Mouse (Mus musculus) gastrocnemius, adult 18-20 months (tissue): ENCODE measurements around the gene Rgl3. TPM values are rescaled to one million over a fixed set of nuclear protein-coding genes. Genes with fewer than 3 reads are reported as not detected.

Experiments
- DNase-seq: peaks from one replicate; pipeline ENCODE4 v3.0.0; 2021; ENCODE audit warnings: low spot score
- long read RNA-seq, 2 experiments: library from polyadenylated mRNA; stranded (forward); transcript quantifications; one replicate each; pipeline ENCODE4 v2.0.0; 2021
- total RNA-seq, 2 experiments: library from RNA; stranded (reverse); gene quantifications; 2 replicates each; pipeline ENCODE4 v1.2.3; 2021

Rgl3 gene
- under 1 TPM; 0.39 to 0.55 TPM for total RNA-seq
- long read RNA-seq, experiment 1: 0 reads
- long read RNA-seq, experiment 2: 0 reads

DNA sequence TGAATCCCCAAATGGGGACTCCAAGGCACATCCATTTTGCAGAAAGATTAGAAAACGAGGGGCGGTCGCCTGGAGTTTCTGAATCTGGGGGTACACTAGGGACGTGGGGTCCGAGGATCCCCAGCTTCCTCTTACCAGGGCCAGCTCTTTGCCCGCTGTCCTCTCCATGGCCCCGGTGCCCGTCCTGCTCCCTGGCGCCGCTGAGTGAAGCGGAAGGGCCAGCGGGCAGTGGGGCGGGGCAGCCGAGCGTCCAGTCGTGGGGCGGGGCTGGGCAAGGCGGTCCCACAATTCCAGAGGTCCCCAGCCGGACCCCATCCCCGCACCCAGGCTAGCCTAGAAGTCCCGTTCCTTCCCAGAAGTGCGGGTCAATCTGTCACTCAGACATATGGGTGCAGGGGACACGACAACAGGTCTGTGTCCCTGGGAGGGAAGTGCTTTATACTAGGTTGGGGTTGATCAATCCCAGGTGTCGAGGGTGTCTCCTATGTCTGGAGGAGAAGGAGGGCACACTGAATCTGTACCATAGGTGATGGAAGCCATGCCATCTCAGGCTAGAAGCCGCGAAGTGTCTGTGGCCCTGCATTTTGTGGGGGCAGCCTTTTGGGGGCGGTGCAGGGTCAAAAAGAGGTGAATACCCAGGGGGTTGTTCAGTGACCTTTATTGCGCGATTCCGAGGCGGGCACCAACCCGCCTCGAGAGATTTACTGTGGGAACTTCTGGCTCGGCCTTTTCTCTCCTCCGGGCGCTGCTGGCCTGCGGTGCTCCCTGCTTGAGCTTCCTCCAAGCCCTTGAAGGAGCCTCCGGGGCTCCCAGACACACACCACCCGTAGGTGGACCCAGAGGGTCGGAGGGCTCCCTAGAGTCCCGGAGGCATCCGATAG lies at the start of gene Rgl3:
Gene Rgl3, minus strand, starts transcription at position 217 of the 881 bp plus-strand sequence.
- DNase-seq: peak; percentile 39

DNA sequence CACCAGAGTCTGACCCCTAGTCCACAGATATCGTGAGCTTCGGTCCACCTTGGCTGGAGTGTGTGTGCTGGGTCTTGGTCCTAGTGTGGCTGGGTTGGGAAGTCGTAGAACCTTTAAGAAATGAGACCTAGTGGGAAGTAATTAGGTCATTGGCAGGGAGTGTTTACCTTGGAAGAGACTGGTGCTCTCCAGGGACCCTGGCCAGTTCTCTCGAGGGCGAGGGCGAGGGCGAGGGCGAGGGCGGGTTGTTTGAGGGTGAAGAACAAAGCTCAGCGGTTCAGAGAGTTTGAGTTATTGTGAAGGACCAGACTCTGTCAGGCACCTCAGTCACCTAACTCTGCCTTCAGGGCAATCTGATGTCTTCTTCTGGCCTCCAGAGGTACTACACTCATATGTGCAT lies 48.6 kb upstream of the Rgl3 start:
- no peak for DNase-seq

GRCm38 (mm10) chr9:22035300-22036044 lies 46.2 kb upstream of the Rgl3 start:
- DNase-seq: no peak

DNA sequence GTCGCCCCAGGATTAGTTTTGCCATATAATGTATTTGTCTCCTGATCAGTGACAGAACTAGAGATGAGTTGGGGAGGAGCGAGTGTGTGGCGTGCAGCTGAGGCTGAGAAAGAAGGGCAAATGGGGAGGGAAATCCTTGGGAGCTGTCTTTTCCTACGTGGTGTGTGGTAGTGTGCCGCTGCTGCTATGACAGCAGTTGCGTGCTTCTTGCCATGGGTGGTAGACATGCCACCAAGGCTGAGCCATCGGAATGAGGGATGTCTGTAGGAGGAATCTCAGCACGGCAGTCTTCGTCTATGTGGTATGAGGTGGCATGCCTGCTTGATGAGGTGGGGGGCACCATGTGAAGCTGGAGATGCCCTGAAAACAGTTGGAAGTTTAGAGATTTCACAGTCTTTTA lies 41.1 kb upstream of the Rgl3 start:
- DNase-seq: no peak

DNA sequence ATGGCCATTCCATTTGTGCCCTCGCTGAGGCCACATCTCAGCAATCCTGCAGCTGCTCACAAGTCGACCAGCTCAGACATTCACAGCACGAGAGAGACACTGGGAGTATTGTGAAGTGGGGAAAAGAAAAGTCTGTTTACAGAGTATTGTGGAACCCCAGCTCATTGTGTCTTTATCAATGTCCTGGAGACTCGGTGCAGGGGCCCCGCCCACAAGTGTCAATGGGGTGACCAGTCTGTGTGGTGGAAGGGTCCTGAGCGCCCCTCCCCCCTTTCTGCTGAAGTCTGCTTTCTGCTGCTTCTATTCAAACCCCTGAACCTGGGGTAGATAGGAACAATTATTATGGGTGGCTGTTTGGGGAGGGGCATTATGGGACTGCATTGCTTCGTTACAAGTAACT lies 39.2 kb upstream of the Rgl3 start:
- DNase-seq: no peak

DNA sequence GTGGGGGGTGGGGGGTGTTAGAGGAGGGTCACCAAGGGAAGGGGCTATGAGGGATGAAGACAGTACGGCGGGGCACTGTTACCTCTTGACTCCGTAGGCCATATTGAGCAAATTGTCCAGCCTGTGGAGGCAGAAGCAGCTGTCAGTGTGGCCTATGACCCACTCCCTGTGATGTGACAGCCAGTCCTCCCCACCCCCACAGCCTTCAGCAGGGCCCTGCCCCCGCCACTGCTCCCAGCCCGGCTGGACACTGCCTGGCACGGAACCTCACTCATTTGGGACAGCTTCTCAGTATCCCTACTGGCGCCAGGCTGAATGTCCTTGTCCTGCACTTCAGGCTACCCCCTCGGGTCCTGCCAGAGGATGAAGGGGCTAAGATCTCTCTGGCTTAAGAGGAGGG lies 35.3 kb upstream of the Rgl3 start:
- DNase-seq: no peak

GRCm38 (mm10) chr9:22017208-22017825 lies 28.1 kb upstream of the Rgl3 start:
- DNase-seq: no peak

GRCm38 (mm10) chr9:22016245-22016644 lies 27.0 kb upstream of the Rgl3 start:
- DNase-seq: no peak

GRCm38 (mm10) chr9:22012731-22013130 lies 23.5 kb upstream of the Rgl3 start:
- DNase-seq: no peak

DNA sequence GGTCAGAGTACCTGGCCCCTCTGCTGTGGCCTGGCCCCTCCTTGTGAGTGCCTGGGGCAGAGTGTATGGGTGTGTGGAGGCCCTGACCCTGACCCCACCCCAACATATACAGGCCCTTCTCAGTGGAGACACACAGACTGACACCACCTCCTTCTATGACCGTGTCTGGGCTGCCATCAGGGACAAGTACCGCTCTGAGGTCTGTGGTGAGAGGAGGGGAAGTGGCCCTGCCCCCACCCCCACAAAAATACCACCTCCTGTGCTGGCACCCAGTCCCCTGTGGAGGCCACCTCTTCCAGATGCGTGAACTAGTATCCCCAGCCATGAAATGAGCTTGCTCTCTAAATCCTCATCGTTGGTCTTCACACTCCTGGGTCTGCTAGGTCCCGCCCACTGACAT lies 21.8 kb upstream of the Rgl3 start:
- DNase-seq: no peak

DNA sequence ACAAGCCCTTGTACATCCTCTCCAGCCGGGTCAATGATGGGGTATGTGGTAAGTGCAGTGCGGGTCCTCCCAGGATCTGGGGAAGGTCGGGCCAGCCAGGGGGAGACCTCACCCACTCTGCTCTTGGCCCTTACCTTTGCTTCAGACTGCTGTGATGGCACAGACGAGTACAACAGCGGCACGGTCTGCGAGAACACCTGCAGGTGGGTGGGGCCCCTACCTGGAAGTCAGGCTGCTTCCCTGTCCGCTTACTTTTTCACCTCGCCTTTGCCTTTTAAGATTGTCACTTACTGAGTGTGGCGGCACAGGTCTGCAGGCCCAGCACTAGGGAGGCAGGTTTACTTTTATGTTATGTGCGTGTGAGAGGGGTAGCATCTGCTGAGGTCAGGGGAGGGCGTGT lies 15.3 kb upstream of the Rgl3 start:
- no peak for DNase-seq

DNA sequence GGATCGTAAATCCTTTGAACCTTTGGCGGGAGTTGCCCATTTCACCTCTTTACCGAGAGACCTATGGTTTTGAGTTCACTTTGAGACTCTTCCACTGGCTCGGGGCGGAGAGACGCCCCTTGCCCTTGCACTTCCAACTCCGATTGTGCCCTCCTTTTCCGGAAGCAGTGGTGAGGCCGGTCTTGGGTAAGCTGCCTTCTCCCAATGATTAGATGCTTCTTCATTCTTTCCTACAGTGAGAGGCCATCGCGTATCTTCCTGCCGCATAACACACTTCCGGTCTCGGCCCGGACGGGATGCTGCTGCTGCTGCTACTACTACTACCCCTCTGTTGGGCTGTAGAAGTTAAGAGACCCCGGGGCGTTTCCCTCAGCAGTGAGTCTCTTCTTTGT lies 13.9 kb upstream of the Rgl3 start:
- no peak for DNase-seq

DNA sequence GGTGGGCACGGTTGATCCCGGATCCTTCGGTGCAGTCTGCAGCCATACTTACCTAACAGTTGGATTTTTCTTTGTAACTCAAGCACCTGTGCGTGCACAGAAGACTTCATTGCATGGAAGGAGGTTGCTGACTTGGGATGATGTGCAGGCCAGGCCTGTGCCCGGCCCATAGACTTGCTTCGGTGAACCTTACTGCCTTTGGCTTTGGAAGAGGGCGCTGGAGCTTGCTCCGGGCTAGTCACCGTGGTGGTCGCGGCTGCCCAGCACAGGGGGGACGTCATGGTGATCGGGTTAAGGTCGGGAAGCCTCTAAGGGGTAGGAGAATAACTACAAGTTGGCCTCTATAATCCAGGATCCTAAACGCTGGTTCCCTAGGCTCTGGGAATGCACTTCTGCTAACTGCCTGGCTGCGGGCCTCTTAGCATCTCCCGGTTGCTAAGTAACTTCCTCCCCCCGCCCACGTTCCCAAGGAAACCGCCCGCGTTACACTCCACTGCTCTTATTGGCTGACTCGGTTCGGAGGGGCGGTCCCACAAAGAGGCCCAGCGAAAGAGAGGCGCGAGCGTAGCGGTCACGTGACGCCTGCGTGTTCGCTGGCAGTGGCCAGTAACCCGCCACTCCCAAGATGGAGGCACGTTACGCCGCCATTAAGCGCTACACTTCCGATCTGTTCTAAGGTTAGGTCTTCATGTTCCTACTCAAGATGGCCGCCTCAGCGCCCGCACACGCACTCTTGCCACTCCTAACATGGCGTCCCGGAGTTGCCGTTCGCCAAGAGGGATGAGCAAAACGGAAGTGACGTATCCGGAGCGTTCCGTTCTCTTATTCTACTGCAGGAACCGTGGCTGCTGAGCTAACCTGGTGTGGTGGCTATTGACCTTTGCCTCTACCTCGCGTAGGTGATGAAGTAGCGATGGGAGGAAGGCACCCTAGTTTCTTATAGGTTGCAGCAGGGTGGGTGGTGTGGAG lies 13.2 kb upstream of the Rgl3 start, which contains the start of the genes Ccdc151 and Prkcsh:
Gene Ccdc151, minus strand, starts transcription at position 441 of the 969 bp plus-strand sequence.
Gene Prkcsh, plus strand, starts transcription at position 613 of the 969 bp plus-strand sequence.
- peak; percentile 99 for DNase-seq

DNA sequence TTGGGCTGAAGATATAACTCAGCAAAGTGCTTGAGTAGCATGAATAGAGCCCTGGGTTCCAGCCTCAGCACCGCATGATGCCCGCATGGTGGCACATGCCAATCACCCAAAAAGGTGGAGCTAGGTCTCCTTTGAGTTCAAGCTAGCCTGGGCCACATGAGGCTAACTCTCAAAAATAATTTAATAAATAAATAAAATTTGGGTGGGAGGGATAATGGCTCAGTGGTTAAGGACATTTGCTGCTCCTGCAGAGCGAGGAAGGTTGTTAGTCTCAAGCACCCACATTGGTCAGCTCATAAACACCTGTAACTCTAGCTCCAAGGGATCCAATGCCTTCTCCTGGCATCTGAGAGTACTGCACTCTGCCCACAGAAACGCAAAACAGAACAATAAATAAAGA lies 12.4 kb upstream of the Rgl3 start:
- no peak for DNase-seq

GRCm38 (mm10) chr9:22000296-22000695 lies 11.1 kb upstream of the Rgl3 start:
- DNase-seq: no peak

DNA sequence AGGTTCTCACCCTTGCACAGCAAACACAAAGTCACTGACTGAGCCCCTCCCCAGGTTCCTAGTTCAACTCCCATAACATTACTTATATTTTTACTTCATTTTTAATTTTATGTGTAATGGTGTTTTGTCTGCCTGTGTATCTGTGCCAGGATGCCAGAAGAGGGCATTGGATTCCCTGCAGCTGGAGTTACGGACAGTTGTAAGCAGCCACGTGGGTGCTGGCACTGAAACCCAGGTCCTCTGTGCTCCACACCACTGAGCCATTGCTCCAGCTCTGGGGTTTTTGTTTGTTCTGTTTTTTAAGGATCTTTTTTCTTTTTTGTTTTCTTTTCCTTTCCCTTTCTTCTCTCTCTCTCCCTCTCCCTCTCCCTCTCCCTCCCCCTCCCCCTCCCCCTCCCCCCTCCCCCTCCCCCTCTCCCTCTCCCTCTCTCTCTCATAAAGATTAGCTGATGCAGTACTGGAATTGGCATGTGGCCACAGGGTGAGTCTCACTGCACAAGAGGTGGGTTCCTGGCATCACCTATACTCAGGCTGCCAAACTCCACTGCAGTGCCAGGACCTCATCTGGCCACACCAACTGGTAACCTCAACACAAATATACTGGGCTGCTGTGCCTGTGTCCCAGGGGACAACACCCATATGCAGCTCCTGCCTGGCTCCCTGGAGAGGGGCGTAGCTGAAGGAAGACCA lies 7.1 kb upstream of the Rgl3 start:
- DNase-seq: no peak

- DNase-seq: no peak
Measured at GRCm38 (mm10) chr9:21992227-21992626, 3.0 kb upstream of the Rgl3 start.

GRCm38 (mm10) chr9:21988421-21989101 lies 685 bp downstream of the Rgl3 start:
- no peak for DNase-seq

DNA sequence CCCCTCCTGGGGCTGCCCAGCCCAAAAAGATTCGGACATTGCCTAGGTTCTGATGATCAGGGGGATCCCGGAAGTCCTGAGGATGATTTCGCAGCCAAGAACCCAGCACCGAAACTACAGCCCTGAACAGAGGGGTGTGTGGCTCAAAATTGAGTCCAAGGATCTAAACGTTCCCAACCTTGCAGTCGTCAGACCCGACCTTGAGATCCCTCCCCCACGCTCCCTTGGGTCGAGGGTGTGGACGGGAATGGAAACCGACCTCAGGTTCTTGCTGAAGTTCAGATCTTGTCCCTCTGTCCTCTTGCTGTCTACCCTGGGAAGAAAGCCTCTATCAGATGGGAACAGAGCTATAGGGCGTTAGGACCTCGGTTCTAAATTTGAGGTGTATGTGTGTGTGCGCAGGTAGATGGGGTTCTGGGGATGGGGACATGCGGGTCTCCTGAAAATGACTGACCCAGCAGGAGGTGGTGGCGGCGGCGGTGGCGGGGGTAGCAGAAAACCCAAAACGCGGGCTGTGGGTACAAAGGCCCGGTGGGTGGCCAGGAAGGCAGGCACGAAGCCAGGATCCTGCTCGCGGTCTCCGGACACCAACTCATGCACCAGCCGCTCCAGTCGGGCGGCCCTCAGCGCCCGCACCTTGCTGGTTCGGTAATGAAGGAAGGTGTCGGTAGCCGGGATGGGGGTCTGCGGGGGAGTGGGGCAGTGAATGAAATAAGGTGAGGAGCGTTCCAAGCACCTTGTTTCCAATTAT lies 1.5 kb downstream of the Rgl3 start:
- no peak for DNase-seq
